Mouse (Mus musculus): ENCODE measurements around the gene Fam43b. TPM values are rescaled to one million over a fixed set of nuclear protein-coding genes. Genes with fewer than 3 reads are reported as not detected.

Fam43b gene
- polyA plus RNA-seq, 1 experiment from 2014 or later: 0.05 TPM

DNA sequence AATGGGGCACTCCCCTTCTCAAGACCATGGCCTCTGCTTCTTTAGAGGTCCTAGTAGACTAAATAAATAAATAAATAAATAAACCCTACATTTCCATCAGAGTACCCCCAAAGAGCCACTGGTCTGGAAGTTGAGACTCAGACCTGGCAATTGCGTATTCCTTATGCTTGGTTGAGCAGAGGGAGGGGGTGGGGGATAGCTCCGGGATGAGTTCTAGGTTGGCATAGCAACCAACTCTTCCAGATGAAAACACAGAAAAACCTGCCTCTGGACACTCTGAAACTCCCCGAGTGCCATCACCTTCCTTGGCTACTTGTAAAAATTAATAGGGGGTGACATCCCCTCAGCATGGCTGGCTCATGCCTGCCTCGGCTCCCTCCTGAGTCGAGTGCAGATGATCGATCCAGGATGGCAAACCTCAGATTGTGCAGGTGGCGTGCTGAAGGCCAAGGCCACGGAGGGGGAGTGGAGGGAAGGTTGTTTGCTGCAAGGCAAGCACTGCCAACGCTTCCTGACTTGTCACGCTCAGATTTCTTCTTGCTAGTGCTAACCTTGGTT is 16.1 kb downstream of the Fam43b start:
- no peak overlapping the region for H3K9ac ChIP-seq
- WGBS: 39% methylated on average over 10 of the region's 10 CpGs
- H3K27me3 ChIP-seq (replicated peaks): no peaks in the 10 kb centered on the region
- H3K4me1 ChIP-seq (replicated peaks): 0 out of 2 replicates have a peak, but pooled peaks cover 2% of the 10 kb centered on the region
- ATAC-seq: no peak
- H3K36me3 ChIP-seq: no peaks in the 10 kb centered on the region
- no peaks in the 10 kb centered on the region for H3K9me3 ChIP-seq
- H3K27ac ChIP-seq: no peak overlapping the region
- no peak overlapping the region for H3K4me2 ChIP-seq (replicated peaks)
- H3K4me3 ChIP-seq (replicated peaks): no peak overlapping the region

DNA sequence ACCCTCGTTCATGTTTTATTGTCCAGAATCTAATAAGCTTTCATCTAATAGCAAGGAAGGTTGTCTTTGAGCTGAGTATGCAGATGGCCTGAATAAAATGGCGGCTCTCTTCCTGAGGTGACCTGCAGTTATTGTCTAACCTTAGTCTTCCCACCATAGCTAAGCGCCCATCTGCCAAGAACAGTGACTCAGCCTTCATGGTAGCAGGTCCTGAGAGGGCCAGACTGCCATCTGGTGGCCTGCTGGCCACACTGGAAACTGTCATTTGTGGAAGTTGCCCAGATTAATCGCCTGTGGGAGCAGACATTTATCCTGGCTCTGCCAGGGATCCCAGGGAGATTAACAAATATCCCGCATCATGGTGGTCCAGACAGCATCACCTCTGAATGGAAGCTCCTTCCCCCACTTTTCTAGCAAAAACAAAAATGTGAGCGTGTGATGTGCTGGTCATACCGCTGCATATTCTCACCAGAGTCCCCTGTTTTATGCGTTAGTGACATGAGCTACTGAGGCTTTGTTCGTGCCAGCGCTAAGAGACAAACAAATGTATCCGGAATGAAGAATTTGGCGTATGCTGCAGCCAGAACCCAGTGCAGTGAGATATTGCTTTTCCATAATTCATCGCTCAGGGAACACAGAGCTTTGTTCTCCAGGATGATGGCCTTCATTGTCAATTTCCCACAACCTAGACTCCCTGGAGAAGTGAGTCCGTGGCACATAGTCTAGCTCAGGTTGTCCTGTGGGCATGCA is 17.1 kb downstream of the Fam43b start:
- H3K9me3 ChIP-seq: no peaks in the 10 kb centered on the region
- 52% methylated on average over 14 of the region's 14 CpGs for WGBS
- no peak overlapping the region for H3K9ac ChIP-seq
- ATAC-seq: 0 out of 2 replicates have a peak, but pooled peaks have one; percentile 36
- 0 out of 2 replicates have a peak, but pooled peaks cover 2% of the 10 kb centered on the region for H3K4me1 ChIP-seq (replicated peaks)
- H3K27me3 ChIP-seq (replicated peaks): no peaks in the 10 kb centered on the region
- H3K4me2 ChIP-seq (replicated peaks): no peak overlapping the region
- H3K4me3 ChIP-seq (replicated peaks): no peak overlapping the region
- H3K27ac ChIP-seq: no peak overlapping the region
- H3K36me3 ChIP-seq: no peaks in the 10 kb centered on the region

DNA sequence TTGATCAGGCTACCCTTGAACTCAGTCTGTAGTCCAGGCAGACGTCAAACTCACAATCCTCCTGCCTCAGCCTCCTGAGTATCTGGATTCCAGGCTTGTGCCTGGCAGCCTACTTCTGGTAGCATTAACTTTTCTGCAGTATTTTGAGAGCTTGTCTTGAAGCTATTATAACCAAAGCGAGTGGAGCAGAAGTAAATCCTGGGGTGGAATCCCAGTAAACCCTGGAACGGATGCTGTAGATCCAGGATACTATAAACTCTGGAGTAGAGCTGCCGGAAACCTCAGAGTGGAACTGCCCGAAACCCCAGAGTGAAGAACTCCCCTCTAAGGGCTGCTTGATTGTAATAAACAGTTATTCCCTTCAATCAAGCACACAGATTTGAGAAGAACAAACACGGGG is 18.8 kb downstream of the Fam43b start:
- H3K27ac ChIP-seq: no peak overlapping the region
- 44% methylated on average over 6 of the region's 6 CpGs for WGBS

DNA sequence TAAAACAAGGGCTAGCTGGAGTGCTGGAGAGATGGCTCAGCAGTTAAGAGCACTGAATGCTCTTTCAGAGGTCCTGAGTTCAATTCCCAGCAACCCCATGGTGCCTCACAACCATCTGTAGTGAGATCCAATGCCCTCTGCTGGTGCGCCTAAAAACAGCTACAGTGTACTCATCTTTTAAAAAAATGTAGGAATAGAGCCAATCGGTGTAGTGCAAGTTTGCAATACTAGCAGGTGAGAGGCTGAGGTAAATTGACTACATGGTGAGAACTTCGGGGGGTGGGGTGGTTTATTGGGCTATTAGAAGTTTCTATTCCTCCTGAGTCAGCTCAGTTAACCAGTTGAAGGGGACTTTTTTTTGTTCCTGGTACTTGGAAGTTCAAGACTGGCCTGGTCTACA is 21.2 kb downstream of the Fam43b start:
- H3K27me3 ChIP-seq (replicated peaks): no peaks in the 10 kb centered on the region
- no peaks in the 10 kb centered on the region for H3K36me3 ChIP-seq
- no peak overlapping the region for H3K27ac ChIP-seq
- H3K4me1 ChIP-seq (replicated peaks): 0 out of 2 replicates have a peak, but pooled peaks cover 2% of the 10 kb centered on the region
- no peak overlapping the region for H3K4me2 ChIP-seq (replicated peaks)
- no peak overlapping the region for H3K9ac ChIP-seq
- ATAC-seq: no peak
- no peaks in the 10 kb centered on the region; the same call in 1 of the 2 replicates for H3K9me3 ChIP-seq
- H3K4me3 ChIP-seq (replicated peaks): no peak overlapping the region
- 73% methylated on average over 3 of the region's 3 CpGs for WGBS

More for the DNA sequence above, 18.8 kb downstream of the Fam43b start:
- Histone ChIP-seq H3K9me3 (no peaks in the 10 kb centered on the region; the same call in 1 of the 2 replicates), H3K36me3 (no peaks in the 10 kb centered on the region), H3K27me3 (replicated peaks) (no peaks in the 10 kb centered on the region), H3K4me2 (replicated peaks) (no peak overlapping the region), H3K4me3 (replicated peaks) (no peak overlapping the region), H3K9ac (no peak overlapping the region), H3K4me1 (replicated peaks) (0 out of 2 replicates have a peak, but pooled peaks cover 2% of the 10 kb centered on the region)
- peak; percentile 24; the same call in 1 of the 2 replicates for ATAC-seq

DNA sequence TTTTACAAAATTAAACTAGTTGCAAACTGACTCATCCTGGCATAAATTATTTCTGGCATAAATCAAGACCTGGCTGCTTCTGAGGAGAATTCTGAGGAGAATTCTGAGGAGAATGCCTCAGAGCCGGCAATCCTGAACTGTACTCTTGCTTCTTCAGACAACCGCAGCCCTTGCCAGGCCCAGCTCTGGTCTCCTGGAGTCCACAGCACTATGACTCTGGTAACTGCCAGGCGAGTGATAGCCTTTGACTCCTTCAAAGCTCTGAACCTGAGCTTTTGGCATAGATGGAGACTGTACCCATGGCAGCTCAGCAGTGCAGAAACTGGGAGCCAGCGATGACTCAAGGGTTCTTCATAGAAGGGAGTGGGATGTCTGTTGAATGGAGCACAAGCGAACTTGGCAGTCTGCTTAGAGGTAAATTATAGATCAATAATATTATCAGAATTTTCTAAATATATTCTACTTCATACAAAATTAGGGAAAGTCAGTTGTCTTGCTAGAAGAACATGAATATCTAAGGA is 25.3 kb downstream of the Fam43b start:
- no peaks in the 10 kb centered on the region for H3K27me3 ChIP-seq (replicated peaks)
- no peak for ATAC-seq
- H3K36me3 ChIP-seq: no peaks in the 10 kb centered on the region
- H3K9ac ChIP-seq: no peak overlapping the region
- H3K4me2 ChIP-seq (replicated peaks): no peak overlapping the region
- H3K4me1 ChIP-seq (replicated peaks): peaks cover 16% of the 10 kb centered on the region; the same call in 1 of the 2 replicates
- WGBS: 85% methylated on average over 5 of the region's 5 CpGs
- no peak overlapping the region for H3K4me3 ChIP-seq (replicated peaks)
- no peaks in the 10 kb centered on the region; the same call in 1 of the 2 replicates for H3K9me3 ChIP-seq
- H3K27ac ChIP-seq: no peak overlapping the region

DNA sequence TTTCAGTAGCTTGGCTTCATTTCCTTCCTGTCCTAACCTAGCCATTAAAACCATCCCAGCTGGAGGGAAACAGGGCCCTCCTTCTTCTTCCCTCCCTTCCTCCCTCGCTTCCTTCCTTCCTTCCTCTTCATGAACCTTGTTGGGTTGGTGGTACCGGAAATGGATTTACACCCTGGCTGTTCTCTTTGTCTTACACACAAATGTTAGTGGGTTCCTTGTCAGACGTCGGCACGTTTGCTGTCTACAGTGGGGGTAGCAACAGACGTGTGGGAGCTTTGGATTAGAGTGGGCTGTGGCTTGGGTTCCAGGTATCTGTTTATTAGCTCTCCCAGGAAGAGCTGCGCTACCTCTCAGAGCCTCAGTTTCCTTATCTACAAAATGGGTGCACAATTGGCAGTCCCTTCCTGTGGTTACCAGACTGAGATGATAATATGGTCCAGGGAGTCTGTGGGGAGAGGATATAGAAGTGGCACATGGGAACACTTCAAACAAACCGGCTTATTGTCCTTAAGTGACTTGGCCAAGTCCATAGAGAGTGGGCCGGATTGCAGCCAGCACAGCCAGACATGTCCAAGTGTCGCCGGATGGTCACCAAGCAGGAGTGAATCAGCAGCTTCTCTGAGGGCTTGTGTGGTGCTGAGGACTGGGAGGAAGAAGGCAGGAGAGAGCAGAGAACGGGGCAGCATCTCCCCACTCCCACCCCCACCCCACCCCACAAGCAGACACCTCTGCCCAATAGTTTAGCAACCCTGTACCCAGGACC is 27.6 kb downstream of the Fam43b start:
- Histone ChIP-seq H3K27ac (no peak overlapping the region), H3K27me3 (replicated peaks) (no peaks in the 10 kb centered on the region), H3K4me2 (replicated peaks) (peak overlapping the region; percentile 87), H3K4me3 (replicated peaks) (no peak overlapping the region), H3K9ac (no peak overlapping the region), H3K9me3 (no peaks in the 10 kb centered on the region; the same call in 1 of the 2 replicates), H3K36me3 (no peaks in the 10 kb centered on the region), H3K4me1 (replicated peaks) (peaks cover 16% of the 10 kb centered on the region; the same call in 1 of the 2 replicates)
- no peak for ATAC-seq
- WGBS: 80% methylated on average over 12 of the region's 12 CpGs

DNA sequence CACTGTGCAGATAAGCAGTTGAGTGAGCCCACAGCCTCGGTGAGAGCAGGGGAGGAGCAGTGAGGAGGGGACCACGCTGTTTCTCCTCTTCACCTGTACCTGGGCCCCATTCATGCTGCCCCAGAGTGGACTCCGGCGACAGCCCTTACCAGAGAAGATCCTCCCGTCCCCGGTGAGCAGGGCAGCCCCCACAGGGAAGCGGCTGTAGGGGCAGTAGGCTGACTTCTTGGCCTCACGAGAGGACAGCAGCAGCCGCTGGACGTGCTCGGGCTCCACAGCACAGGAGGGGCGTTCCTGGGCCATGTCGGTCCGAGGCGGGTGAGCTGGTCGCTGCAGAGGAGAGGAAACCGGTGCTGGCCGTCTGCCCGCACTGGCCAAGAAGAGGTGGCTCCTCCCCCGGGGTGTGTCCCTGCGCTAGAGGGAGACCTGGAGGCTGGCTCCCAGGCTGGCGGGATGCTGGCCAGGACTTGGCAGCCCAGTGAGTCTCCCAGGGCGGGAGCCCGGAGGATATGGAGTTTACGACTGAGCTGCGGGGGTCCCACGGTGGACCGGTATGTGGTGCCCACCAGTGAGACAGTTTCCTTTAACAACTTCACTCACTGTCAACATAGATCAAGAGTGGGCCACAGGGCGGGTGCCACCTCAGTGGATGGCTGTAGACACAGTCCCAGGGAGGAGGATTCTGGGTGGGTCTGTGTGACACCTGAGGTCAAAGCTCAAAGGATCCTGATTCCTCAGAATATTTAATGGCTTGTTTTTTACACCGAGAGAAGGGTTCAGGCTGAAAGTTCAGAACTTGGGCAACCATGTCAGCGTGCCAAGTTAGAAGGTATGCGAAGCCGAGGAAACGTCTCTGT is 28.5 kb downstream of the Fam43b start, which contains the start of gene Cda:
Gene Cda (minus strand): TSS at position 352 of the 857 bp plus-strand sequence.
- H3K9ac ChIP-seq: peak within 1 kb of the TSS; percentile 59
- peak within 1 kb of the TSS; percentile 46 for H3K4me3 ChIP-seq (replicated peaks)
- H3K27ac ChIP-seq: no peak within 1 kb of the TSS
- peak; percentile 95 for ATAC-seq
- 7% methylated on average over 34 of the region's 34 CpGs for WGBS
- H3K4me2 ChIP-seq (replicated peaks): peak within 1 kb of the TSS; percentile 87
- H3K4me1 ChIP-seq (replicated peaks): peaks cover 16% of the 10 kb centered on the region; the same call in 1 of the 2 replicates
- H3K9me3 ChIP-seq: no peaks in the 10 kb centered on the region; the same call in 1 of the 2 replicates
- H3K27me3 ChIP-seq (replicated peaks): no peaks in the 10 kb centered on the region
- no peaks in the 10 kb centered on the region for H3K36me3 ChIP-seq

DNA sequence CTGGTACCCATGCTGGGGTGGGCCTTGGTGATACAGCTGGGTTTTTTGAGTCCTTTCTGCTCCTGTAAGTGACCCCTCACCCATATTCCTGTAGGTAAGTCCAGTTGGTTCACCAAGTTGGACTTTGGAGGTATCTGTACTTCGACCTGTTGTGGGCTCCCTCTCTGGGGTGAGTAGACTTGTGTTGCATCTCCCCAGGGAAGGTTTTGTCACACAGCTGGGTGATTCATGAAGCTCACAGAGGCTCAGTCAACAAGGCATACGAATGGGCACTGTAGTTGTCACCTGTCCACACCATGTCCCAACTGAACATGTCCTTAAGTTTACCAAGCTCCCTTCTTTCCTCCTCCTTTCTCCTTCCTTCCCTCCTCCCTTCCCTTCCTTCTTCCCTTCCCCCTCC is 29.8 kb downstream of the Fam43b start:
- WGBS: 75% methylated on average over 2 of the region's 2 CpGs
- Histone ChIP-seq H3K9ac (no peak overlapping the region), H3K27ac (no peak overlapping the region), H3K36me3 (no peaks in the 10 kb centered on the region), H3K27me3 (replicated peaks) (no peaks in the 10 kb centered on the region), H3K4me3 (replicated peaks) (no peak overlapping the region), H3K4me2 (replicated peaks) (no peak overlapping the region), H3K4me1 (replicated peaks) (peaks cover 16% of the 10 kb centered on the region; the same call in 1 of the 2 replicates), H3K9me3 (no peaks in the 10 kb centered on the region)
- ATAC-seq: 0 out of 2 replicates have a peak, but pooled peaks have one; percentile 26

DNA sequence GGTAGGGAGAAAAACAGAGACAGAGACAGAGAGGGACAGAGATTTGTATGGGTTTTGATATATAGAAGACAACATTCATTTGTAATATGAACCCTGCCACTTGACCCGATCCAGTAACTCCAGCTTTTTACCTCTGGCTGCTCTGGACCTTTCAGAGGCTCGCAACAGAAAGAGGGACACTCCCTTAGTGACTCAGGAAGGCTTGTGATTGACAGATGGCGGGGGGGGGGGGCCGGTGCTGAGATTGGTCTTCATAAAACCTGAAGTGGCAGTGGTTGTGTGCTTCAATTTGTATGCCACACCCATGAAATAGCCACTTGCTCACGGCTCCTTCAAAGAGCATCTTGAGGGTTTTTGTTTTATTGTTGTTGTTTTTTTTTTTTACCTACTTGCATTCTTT is 32.8 kb downstream of the Fam43b start:
- 54% methylated on average over 5 of the region's 5 CpGs for WGBS
- H3K36me3 ChIP-seq: no peaks in the 10 kb centered on the region
- no peak overlapping the region for H3K4me2 ChIP-seq (replicated peaks)
- H3K4me3 ChIP-seq (replicated peaks): no peak overlapping the region
- H3K9ac ChIP-seq: no peak overlapping the region
- ATAC-seq: no peak
- H3K9me3 ChIP-seq: no peaks in the 10 kb centered on the region
- no peak overlapping the region for H3K27ac ChIP-seq
- H3K4me1 ChIP-seq (replicated peaks): peaks cover 15% of the 10 kb centered on the region; the same call in 1 of the 2 replicates
- H3K27me3 ChIP-seq (replicated peaks): no peaks in the 10 kb centered on the region

DNA sequence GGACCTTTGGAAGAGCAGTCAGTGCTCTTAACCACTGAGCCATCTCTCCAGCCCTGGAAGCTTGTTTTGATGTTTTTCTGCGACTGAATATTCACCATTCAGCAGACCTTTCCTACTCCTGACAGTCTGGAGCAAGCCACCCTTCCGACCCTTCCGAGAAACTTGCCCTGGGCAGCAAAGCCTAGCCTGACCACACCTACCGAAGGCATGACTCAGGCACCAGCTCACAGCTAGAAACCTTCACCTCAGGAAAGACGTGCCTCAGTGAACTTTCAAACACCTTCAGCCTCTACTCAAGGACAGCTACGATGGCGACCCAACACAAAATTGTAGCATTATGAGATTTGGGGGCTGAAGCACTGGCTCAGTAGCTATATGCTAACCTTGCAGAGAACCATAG is 33.4 kb downstream of the Fam43b start:
- no peaks in the 10 kb centered on the region for H3K36me3 ChIP-seq
- no peak overlapping the region for H3K4me2 ChIP-seq (replicated peaks)
- WGBS: 84% methylated on average over 7 of the region's 7 CpGs
- peaks cover 9% of the 10 kb centered on the region; the same call in 1 of the 2 replicates for H3K4me1 ChIP-seq (replicated peaks)
- ATAC-seq: no peak
- H3K9me3 ChIP-seq: no peaks in the 10 kb centered on the region
- H3K9ac ChIP-seq: no peak overlapping the region
- H3K27ac ChIP-seq: no peak overlapping the region
- no peak overlapping the region for H3K4me3 ChIP-seq (replicated peaks)
- H3K27me3 ChIP-seq (replicated peaks): no peaks in the 10 kb centered on the region

DNA sequence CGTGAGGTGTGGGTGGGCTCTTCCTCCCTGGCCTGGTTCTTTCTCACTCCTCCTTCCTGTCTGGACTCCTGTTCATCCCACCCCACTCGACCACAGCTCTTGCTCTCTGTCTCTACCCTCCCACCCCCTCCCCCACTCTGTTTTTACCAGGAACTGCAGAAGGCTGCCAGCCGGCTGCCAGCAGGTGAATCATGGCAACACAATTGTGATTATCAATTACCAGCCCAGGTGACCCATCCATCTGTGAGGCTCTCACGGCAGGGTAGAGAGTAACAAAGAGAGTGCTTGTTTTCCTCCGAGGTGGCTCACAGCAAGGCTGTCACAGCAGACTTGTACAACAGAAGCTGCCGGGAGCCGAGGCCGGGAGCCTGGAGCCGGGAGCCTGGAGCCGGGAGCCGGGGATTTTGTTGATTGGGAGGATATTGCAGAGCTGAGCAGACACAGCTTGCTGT is 34.9 kb downstream of the Fam43b start:
- Histone ChIP-seq H3K4me1 (replicated peaks) (no peaks in the 10 kb centered on the region), H3K4me2 (replicated peaks) (0 out of 2 replicates have a peak overlapping the region, but pooled peaks have one; percentile 22), H3K27me3 (replicated peaks) (no peaks in the 10 kb centered on the region), H3K9ac (no peak overlapping the region), H3K36me3 (no peaks in the 10 kb centered on the region), H3K9me3 (no peaks in the 10 kb centered on the region), H3K4me3 (replicated peaks) (no peak overlapping the region), H3K27ac (no peak overlapping the region)
- WGBS: 14% methylated on average over 11 of the region's 11 CpGs
- peak; percentile 50; the same call in 1 of the 2 replicates for ATAC-seq
